Mouse (Mus musculus) Muller cell, postnatal 12 days (primary cell): ENCODE results near the gene Ttll11.
A peak's percentile ranks its signal among the peaks of the same experiment; 100 is the strongest.

Experiments used
- DNase-seq: peaks from one replicate; pipeline ENCODE4 v3.0.0-alpha.2; 2015; ENCODE audit errors: inconsistent ontology term

Gene Ttll11

GRCm38 (mm10) chr2:35829136-35829535 lies 150.6 kb downstream of the Ttll11 start:
- DNase-seq, result no peak

- DNase-seq, result no peak
These were observed 151.8 kb downstream of the Ttll11 start for GRCm38 (mm10) chr2:35827886-35828285.

- DNase-seq, result no peak
These were observed 154.6 kb downstream of the Ttll11 start for GRCm38 (mm10) chr2:35825157-35825556.

DNA sequence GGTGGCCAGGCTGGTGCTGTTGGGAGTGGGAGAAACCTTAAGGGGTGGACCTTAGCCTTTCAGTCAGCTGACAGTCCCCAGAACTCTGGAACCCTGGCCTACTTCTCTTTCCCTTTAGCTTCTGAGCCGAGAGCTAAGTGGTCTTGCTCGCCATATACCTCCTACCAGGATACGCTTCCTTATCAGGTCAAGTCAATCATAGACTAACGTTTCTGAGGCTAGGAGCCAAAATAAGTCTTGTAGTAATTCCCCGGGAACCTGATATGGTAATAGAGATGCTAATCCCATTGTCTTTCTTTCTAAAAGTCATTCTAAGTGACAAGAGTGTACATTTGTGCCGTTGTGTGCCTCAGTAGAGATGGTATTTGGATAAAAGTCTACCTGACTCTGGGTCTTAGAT lies 156.1 kb downstream of the Ttll11 start:
- no peak for DNase-seq

DNA sequence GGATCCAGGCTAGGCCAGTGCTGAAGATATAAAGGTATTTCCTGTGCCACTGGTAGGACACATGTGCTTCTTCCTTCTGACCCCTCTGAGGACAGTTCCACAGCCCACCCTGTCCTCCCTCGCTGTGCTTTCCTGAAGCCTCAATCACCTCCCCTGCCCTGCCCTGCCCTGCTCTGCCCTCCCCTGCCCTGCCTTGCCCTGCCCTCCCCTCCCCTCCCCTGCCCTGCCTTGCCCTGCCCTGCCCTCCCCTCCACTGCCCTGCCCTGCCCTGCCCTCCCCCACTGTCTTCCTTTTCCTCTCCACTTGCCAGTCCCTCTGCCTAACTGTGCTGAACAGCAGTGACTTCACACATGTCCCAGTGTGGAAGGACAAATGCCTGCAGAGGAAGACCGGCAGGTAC lies 160.8 kb downstream of the Ttll11 start:
- DNase-seq, result no peak

DNA sequence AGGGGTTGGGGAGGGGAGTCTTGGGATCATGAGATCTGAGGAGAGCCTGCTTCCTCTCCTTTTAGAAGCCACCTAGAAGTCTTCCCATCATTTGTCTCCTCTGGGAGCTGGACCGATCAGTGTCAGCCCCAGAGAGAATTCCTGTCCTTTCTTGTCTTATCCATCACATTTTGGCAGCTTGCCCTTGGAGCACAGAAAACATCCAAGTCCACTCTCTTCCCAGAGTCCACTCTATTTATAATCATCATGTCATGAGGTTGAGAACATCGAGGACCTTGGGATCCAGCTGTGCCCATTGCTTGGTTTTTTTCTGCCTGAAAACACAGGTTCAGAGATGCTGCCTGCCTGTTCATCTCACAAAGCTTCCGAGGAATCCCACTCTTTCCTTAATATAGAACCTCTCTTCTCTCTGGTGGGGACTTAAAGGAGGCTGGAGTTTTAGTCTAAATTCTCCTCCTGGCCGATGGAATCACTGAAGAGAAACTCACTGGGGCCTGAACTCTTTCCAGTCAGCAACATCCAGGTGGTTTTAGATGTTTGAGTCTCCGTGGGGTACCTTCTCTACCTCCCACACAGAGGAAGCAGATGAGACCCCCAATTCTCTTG lies 163.6 kb downstream of the Ttll11 start:
- DNase-seq, result peak; percentile 25

GRCm38 (mm10) chr2:35812561-35812933 lies 167.2 kb downstream of the Ttll11 start:
- DNase-seq, result no peak

GRCm38 (mm10) chr2:35811801-35812560 lies 167.7 kb downstream of the Ttll11 start:
- peak; percentile 47 for DNase-seq

- no peak for DNase-seq
These were observed 169.7 kb downstream of the Ttll11 start for GRCm38 (mm10) chr2:35810027-35810426.

- DNase-seq, result no peak
These were observed 170.6 kb downstream of the Ttll11 start for GRCm38 (mm10) chr2:35809141-35809540.

DNA sequence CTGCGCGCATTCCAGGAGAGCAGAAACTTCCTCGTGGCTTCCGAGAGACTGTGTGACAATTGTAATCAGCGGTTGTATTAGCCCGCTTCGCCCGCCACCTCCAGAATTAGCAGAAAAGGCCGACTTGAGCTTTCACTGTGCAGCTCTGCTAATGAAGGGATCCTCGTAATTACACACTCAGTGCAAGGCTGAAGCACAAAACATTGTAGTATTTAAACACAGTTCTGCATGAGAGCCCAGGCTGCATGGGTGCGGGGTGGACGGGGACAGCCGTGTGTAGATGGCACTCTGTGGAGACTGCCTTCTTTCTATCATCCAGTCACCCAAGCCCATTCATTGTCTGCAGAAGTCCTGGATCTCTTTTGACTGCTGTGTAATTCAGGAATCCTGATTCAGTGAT lies 173.8 kb downstream of the Ttll11 start:
- DNase-seq, result peak; percentile 45

DNA sequence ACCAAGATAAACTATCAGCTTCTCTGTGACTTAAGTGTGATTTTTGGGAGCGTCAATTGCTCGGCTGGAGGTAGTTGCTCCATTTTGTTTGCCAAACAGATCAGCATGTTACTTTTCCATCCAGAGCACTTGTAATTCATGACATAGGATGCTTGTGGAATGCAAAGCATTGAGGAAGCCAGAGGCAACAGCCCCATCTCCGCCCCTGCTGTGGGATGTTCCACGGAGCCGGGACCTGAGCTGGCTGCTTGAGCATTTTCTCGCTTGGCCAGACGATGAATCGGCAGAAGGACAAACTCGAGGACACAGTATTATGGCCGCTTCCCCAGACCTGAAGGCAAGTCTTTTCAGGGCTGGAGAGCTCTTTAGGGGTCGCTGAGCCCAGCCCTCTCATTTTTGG lies 176.6 kb downstream of the Ttll11 start:
- peak; percentile 59 for DNase-seq

DNA sequence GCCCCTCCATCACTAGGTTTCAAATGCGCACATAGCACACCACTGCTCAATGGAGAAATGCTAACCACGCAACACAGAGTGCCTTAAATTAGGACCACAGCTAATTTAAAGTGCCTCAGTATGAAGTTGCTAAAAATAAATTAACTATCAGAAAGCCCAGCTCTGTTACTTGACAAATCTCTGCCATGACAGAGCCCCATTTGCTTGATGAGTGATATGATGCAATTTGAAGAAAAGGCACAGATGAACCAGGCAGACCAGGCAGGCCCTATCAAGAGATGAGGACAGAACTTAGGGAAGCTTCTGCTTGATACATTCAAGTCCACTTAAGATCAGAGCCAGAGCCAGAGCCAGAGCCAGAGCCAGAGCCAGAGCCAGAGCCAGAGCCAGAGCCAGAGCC lies 178.0 kb downstream of the Ttll11 start:
- no peak for DNase-seq

DNA sequence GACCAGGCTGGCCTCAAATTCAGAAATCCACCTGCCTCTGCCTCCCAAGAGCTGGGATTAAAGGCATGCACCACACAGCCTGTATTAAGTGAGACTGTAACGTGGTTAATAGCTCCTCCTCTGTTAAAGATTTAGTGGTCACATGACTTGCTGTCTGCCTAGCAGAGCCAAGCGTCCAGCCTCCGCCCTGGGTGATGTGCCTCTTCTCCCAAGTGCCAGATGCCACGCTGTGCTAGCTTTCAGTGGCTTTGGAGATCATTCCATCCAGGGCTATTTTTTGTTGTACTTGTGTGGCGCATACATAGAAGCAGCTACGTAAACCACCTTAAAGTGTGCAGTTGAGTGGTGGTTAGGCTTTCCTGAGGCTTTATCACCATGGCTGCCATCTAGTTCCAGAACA lies 180.6 kb downstream of the Ttll11 start:
- no peak for DNase-seq

DNA sequence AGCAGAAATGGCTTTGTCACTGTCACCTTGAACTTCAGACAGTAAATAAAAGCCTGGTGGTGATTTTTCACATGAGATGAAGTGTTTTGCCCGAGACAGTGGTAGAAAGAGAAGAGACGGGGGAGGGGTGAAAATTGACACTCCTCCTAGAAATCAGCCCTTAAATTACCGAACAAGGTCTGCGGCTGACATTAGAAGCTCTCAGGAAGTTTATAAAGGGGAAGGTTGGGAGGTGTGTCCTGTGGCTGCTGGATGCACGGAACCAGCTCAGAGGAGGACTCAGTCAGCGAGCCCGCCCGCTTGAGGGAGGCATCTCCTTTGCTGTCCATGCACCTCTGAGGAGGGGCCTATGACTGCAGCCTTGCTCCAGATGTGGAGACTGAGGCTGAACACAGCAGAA lies 181.7 kb downstream of the Ttll11 start:
- DNase-seq, result no peak

DNA sequence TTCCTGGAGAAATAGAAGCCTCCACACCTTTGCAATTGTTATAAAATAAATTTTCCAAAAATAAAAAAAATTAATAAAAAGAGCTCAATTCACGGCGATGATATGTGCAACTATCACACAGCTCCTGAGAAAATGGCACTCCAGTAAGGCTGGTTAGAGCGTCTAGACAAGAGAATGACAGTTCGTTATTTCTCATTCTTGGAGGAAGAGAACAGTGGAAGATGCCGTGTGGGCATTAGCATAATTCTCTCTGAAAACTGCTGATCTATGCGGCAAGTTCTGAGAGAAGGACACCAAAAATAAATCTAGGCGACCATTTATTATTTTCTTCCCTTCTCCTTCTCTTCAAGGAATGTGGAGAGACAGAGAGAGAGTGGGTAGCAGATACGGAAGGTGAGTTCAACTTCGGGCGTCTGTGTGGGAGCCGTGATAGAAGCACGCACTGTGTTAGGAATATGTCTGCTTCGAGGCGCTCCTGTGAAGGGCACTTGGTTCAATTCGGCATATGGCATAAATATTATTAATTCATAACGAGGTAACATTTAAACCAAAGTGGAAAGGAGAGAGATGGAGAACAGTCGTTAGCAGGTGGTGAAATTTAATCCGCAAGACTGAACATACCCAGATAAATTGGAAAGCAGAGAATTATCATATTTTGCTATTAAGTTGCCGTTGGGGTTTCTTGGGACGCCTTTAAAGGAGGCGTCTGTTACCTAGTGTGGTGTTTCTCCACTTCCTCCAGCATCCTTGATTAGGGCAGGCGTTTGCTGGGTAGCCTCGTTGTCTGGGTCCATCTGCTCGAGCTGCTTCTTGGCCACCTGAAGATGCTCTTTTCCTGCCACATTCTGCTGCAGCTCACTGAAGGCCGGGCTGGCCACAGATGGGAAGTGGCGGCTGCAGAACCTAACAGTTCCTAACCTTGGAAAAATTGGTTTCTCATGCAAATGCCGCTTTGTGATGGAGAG lies 190.1 kb downstream of the Ttll11 start:
- DNase-seq, result no peak

DNA sequence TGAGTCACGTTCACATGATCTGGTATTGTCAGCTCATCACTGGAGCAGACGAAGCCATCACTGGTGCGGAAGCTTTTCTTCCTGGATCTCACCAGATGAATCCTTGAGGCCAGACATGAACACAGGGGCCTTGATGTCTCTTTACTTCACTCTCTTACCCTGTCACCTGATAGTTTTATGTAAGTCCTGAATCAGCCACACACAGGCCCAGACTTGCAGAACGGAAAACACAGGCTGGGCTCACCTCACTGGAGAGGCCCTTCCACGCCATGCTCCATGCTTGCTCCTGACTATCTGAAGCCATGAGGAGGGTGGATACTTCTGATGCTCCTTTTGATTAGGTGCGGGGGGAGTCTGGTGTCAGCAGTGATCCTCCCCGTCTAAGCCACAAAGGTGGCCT lies 193.8 kb downstream of the Ttll11 start:
- DNase-seq, result no peak

DNA sequence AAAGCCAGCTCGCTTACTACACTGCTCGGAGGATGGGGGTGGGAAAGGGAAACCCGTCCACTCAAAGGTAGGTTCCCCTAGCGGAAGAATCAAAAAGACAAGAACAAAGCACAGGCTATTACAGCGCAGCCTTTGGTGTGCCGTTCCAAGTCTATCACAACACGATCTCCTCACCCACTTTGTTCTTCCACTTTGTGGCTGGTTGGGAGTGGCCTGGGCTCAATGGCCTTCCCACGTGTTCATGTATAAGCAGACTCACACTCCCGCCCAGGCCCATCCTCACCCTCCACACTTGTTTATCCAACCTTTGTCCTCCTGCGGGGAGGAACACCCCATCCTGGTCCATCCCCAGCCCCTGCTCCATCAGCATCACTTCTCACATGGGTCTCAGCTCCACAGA lies 196.3 kb downstream of the Ttll11 start:
- DNase-seq, result no peak

DNA sequence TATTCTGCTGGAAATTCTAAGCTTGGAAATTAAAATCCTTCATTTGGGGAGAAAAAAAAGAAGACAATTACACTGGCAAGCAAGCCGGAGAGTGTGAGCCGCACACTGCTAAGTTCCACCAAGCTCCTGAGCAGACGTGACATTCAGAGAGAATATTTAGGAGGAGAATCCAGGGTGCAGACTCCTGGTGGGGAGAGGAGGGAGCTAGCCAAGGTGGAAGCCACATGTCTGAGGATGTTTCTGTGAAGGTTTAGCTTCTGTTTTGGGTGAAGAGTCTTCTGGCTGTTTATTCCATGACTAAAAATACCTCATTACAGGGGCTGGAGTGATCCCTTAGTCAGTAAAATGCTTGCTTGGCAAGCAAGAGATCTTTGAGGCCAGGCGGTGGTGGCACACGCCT lies 200.4 kb downstream of the Ttll11 start:
- no peak for DNase-seq

DNA sequence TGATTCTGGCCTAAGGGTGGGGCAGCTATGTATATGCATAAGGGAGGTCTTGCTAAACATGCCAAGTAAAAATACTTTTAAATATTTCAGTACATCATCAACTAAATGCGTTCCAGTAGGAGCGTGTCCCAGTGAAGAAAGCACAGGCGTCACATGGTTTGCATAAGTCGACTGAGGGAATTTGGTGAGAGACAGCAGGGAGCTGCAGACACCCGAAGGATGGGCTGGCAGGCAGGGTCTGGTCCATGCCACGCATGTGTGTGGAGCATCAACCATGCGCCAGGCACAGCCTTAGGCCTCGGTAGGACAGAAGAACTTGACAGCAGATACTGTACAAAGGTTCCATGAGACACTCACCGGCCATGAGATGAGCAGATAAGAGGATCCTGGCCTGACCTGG lies 202.8 kb downstream of the Ttll11 start:
- no peak for DNase-seq

DNA sequence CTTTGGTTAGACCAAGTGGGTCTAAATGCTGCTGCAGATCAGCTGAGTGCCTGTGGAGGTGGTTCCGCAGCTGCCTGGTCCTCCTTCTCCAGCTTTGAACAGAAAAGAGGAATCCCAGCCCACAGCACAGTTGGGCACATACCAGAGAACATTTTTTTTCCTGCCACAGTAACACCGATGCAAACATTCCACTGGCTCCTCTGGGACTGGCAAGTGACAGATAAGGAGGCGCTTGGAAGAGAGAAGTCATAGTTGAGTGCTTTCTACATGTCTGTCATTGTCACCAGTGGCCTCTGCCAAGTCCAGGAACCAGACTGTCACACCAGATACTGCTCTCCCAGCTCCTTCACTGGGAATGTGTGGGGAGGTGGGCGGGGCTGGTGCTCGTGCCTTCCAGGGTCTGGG lies 204.1 kb downstream of the Ttll11 start:
- DNase-seq, result peak; percentile 67

DNA sequence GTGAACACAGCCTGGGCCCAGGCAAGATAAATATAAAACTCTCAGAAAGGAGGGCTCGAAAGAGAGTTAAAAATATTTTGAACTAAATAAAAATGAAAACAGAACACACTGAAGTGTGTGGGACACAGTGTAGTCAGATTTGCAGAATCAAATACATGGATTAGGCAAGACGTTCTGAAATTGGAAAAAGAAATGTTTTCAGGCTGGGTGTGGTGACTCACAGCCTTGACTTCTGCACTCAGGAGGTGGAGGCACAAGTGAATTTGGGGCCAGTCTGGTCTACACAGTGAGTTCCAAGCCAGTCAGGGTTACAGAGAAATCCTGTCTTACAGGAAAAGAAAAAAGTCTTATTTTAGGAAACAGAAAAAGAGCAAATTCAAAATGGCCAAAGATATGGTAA lies 209.2 kb downstream of the Ttll11 start:
- no peak for DNase-seq

DNA sequence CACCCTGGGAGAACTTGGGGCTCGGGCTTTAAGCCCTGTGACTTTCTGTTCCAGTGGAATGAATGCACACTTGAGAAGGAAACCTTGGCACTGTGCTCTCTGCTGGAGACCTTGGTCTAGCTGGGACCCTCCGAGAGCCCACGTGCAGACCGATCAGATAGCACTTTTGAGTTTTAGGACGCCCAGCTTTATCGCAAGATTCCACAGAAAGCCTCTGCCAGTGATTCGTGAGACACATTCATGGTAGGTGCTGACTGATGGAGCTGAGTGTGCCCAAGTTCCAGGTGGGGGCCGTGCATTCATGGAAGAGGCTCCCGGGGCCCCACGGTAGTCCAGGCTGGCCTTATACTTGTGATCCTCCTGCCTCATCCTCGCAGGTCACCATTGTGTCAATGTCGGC lies 210.3 kb downstream of the Ttll11 start:
- DNase-seq, result no peak
